Mouse (Mus musculus): Measurements from ENCODE around the gene Unc13d. TPM values are rescaled to one million over a fixed set of nuclear protein-coding genes. Genes with fewer than 3 reads are reported as not detected.

Unc13d gene
- polyA plus RNA-seq, 1 experiment, result 18.2 TPM

- H3K4me3 ChIP-seq (replicated peaks), result peak overlapping the region; percentile 84
- H3K4me1 ChIP-seq (ENCODE audit: control insufficient read depth), result peaks cover 84% of the 10 kb centered on the region
- H3K36me3 ChIP-seq (ENCODE audit: control insufficient read depth), result peaks cover 66% of the 10 kb centered on the region
- no peak for TF ChIP-seq GATA1 (IDR thresholded peaks at IDR 0.05; ENCODE audit: low read length)
- no peak for TF ChIP-seq TAL1 (IDR thresholded peaks at IDR 0.05; ENCODE audit: low read length)
- no peaks in the 10 kb centered on the region for H3K9me3 ChIP-seq (ENCODE audit: control insufficient read depth, low read length)
- no peaks in the 10 kb centered on the region for H3K27me3 ChIP-seq (ENCODE audit: control insufficient read depth)
Measured at GRCm38 (mm10) chr11:116084166-116084565, 6.4 kb upstream of the Unc13d start.

- Histone ChIP-seq H3K36me3 (ENCODE audit: control insufficient read depth) (peaks cover 76% of the 10 kb centered on the region), H3K27me3 (ENCODE audit: control insufficient read depth) (no peaks in the 10 kb centered on the region), H3K4me1 (ENCODE audit: control insufficient read depth) (peaks cover 86% of the 10 kb centered on the region), H3K9me3 (ENCODE audit: control insufficient read depth, low read length) (no peaks in the 10 kb centered on the region), H3K4me3 (replicated peaks) (no peak overlapping the region)
- no peak for TF ChIP-seq TAL1 (IDR thresholded peaks at IDR 0.05; ENCODE audit: low read length)
- TF ChIP-seq GATA1 (IDR thresholded peaks at IDR 0.05; ENCODE audit: low read length), result no peak
Measured at GRCm38 (mm10) chr11:116083096-116083672, 5.4 kb upstream of the Unc13d start.

GRCm38 (mm10) chr11:116081081-116081480 is 3.3 kb upstream of the Unc13d start:
- Histone ChIP-seq H3K4me3 (replicated peaks) (no peak overlapping the region), H3K36me3 (ENCODE audit: control insufficient read depth) (peaks cover 88% of the 10 kb centered on the region), H3K9me3 (ENCODE audit: control insufficient read depth, low read length) (no peaks in the 10 kb centered on the region), H3K27me3 (ENCODE audit: control insufficient read depth) (no peaks in the 10 kb centered on the region), H3K4me1 (ENCODE audit: control insufficient read depth) (peaks cover 96% of the 10 kb centered on the region)
- TF ChIP-seq GATA1 (IDR thresholded peaks at IDR 0.05; ENCODE audit: low read length) (no peak), TAL1 (IDR thresholded peaks at IDR 0.05; ENCODE audit: low read length) (no peak)

- no peak for TF ChIP-seq TAL1 (IDR thresholded peaks at IDR 0.05; ENCODE audit: low read length)
- no peak for TF ChIP-seq GATA1 (IDR thresholded peaks at IDR 0.05; ENCODE audit: low read length)
- Histone ChIP-seq H3K27me3 (ENCODE audit: control insufficient read depth) (no peaks in the 10 kb centered on the region), H3K4me1 (ENCODE audit: control insufficient read depth) (peaks cover 93% of the 10 kb centered on the region)
Measured at GRCm38 (mm10) chr11:116079511-116079910, 1.8 kb upstream of the Unc13d start.

GRCm38 (mm10) chr11:116078676-116079320 is 1.0 kb upstream of the Unc13d start:
- no peak for TF ChIP-seq TAL1 (IDR thresholded peaks at IDR 0.05; ENCODE audit: low read length)
- no peak for TF ChIP-seq GATA1 (IDR thresholded peaks at IDR 0.05; ENCODE audit: low read length)
- peaks cover 90% of the 10 kb centered on the region for H3K36me3 ChIP-seq (ENCODE audit: control insufficient read depth)
- peak overlapping the region; percentile 26 for H3K4me3 ChIP-seq (replicated peaks)
- H3K9me3 ChIP-seq (ENCODE audit: control insufficient read depth, low read length), result no peaks in the 10 kb centered on the region
- H3K27me3 ChIP-seq (ENCODE audit: control insufficient read depth), result no peaks in the 10 kb centered on the region
- H3K4me1 ChIP-seq (ENCODE audit: control insufficient read depth), result peaks cover 92% of the 10 kb centered on the region

More at GRCm38 (mm10) chr11:116079511-116079910, 1.8 kb upstream of the Unc13d start:
- Histone ChIP-seq H3K4me3 (replicated peaks) (no peak overlapping the region), H3K9me3 (ENCODE audit: control insufficient read depth, low read length) (no peaks in the 10 kb centered on the region), H3K36me3 (ENCODE audit: control insufficient read depth) (peaks cover 90% of the 10 kb centered on the region)

GRCm38 (mm10) chr11:116078221-116078620 is 460 bp upstream of the Unc13d start:
- no peaks in the 10 kb centered on the region for H3K9me3 ChIP-seq (ENCODE audit: control insufficient read depth, low read length)
- H3K4me3 ChIP-seq (replicated peaks), result peak overlapping the region; percentile 82
- TF ChIP-seq TAL1 (IDR thresholded peaks at IDR 0.05; ENCODE audit: low read length), result no peak
- H3K4me1 ChIP-seq (ENCODE audit: control insufficient read depth), result peaks cover 88% of the 10 kb centered on the region
- H3K36me3 ChIP-seq (ENCODE audit: control insufficient read depth), result peaks cover 90% of the 10 kb centered on the region
- H3K27me3 ChIP-seq (ENCODE audit: control insufficient read depth), result no peaks in the 10 kb centered on the region

GRCm38 (mm10) chr11:116076836-116077235 is 925 bp downstream of the Unc13d start:
- Histone ChIP-seq H3K27me3 (ENCODE audit: control insufficient read depth) (no peaks in the 10 kb centered on the region), H3K4me3 (replicated peaks) (peak overlapping the region; percentile 82), H3K4me1 (ENCODE audit: control insufficient read depth) (peaks cover 83% of the 10 kb centered on the region), H3K36me3 (ENCODE audit: control insufficient read depth) (peaks cover 89% of the 10 kb centered on the region), H3K9me3 (ENCODE audit: control insufficient read depth, low read length) (no peaks in the 10 kb centered on the region)
- TF ChIP-seq GATA1 (IDR thresholded peaks at IDR 0.05; ENCODE audit: low read length), result no peak
- TF ChIP-seq TAL1 (IDR thresholded peaks at IDR 0.05; ENCODE audit: low read length), result no peak

- H3K36me3 ChIP-seq (ENCODE audit: control insufficient read depth), result peaks cover 89% of the 10 kb centered on the region
- peaks cover 76% of the 10 kb centered on the region for H3K4me1 ChIP-seq (ENCODE audit: control insufficient read depth)
- H3K4me3 ChIP-seq (replicated peaks), result peak overlapping the region; percentile 82
- H3K9me3 ChIP-seq (ENCODE audit: control insufficient read depth, low read length), result no peaks in the 10 kb centered on the region
- H3K27me3 ChIP-seq (ENCODE audit: control insufficient read depth), result no peaks in the 10 kb centered on the region
- TF ChIP-seq TAL1 (IDR thresholded peaks at IDR 0.05; ENCODE audit: low read length) (no peak), GATA1 (IDR thresholded peaks at IDR 0.05; ENCODE audit: low read length) (no peak)
Measured at GRCm38 (mm10) chr11:116076266-116076540, 1.6 kb downstream of the Unc13d start.

GRCm38 (mm10) chr11:116075539-116076265 is 2.1 kb downstream of the Unc13d start:
- TF ChIP-seq TAL1 (IDR thresholded peaks at IDR 0.05; ENCODE audit: low read length), result no peak
- no peak for TF ChIP-seq GATA1 (IDR thresholded peaks at IDR 0.05; ENCODE audit: low read length)
- Histone ChIP-seq H3K4me3 (replicated peaks) (peak overlapping the region; percentile 82), H3K4me1 (ENCODE audit: control insufficient read depth) (peaks cover 71% of the 10 kb centered on the region)

More at GRCm38 (mm10) chr11:116075539-116076265, 2.1 kb downstream of the Unc13d start:
- Histone ChIP-seq H3K9me3 (ENCODE audit: control insufficient read depth, low read length) (no peaks in the 10 kb centered on the region), H3K27me3 (ENCODE audit: control insufficient read depth) (no peaks in the 10 kb centered on the region), H3K36me3 (ENCODE audit: control insufficient read depth) (peaks cover 84% of the 10 kb centered on the region)

Measured in erythroblast, embryonic 14.5 days (primary cell).